Mouse (Mus musculus): ENCODE measurements around the gene Zbtb20.

DNA sequence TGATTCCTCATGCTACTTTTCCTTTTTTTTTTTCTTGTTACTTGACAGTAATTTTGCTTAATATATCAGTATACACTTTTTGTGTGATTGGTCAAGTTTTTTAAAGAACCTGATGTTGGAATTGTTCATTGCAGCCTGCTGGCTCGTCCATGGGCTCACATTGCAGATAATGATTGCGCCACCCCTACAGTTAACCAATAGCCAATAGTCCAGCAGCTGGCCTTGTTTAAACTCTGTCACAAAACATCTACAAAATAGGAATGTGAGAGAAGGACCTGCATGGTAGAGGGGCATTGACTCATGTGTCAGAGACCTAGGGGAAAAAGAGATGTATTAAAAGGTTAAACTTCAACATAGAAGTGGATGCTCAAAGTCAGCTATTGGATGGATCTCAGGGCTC, 97.2 kb downstream of the Zbtb20 start:
- TF ChIP-seq POLR2A (IDR thresholded peaks at IDR 0.05; ENCODE audit: low read depth, low read length) (no peak), CTCF (IDR thresholded peaks at IDR 0.05; ENCODE audit: borderline replicate concordance, insufficient read depth, low read length) (no peak)
